Mouse (Mus musculus) liver, adult (tissue): ENCODE data around the gene Hnf1b.

Experiments used
- GATA4 ChIP-seq: IDR thresholded peaks from 2 replicates; pipeline ENCODE4 v1.6.1; 2014; ENCODE audit warnings: mild to moderate bottlenecking, low read length; ENCODE audit not compliant: insufficient replicate concordance

Hnf1b gene

GRCm38 (mm10) chr11:83849529-83850335, at the start of gene Hnf1b:
TSS of gene Hnf1b (plus strand) at chr11:83850063.
- TF ChIP-seq GATA4: no peak

GRCm38 (mm10) chr11:83802166-83802565, 47.7 kb upstream of the Hnf1b start:
- no peak for TF ChIP-seq GATA4

DNA sequence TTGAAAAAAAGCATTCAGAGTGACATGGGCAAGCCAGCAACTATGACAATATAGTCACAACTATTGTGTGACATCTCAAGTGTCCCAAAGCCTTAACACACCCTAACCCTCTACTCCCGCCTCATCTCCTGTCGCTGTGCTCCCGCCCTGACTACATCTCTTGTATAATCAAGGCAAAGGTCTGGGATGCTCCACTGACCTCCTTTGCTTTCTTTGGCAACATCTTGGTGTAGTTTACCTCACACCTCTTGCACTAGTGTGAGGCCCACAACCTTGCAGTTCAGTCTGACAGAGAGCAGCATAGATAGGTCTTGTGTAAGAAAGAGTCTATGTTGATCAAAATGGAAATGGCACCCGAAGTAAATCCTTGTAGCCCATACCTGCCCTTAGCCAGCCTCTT, 47.3 kb upstream of the Hnf1b start:
- TF ChIP-seq GATA4: no peak

DNA sequence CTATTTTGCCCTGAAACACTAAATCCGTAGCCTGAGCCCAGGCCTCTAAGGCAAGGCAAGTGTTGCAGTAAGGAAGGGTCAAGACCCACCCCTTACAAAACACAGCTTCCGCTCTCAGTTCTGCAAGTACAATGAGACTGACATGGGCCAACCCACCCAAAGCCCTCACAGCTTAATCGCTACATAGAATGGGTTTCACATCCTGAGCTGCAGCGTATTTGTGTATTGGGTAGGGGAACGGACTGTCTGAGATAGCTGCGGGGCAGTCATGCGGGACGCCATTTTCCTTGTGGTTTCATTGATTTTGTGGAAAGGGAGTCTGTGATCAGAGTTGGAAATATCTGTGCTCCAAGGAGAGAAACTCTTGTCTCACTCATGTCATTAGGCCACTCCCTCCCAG, 39.4 kb upstream of the Hnf1b start:
- TF ChIP-seq GATA4: no peak

DNA sequence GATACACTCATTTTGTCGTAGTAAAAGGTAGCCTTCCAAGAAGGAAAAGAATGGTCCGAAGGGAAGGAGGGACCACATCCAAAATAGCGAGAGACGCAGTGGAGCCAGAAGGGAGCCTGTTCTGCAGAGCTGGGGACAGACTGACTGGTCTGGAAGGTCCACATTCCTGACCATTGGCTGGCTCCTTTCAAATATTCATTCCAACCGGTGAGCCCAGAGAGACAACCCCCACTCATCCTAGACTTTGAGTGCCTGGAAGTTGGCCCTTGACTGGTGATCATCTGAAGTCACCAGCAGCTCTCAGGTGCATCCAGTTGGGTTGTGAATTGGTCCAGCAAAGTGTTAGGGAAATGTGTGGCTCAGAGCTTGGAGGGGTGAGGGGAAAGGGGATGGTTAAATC, 34.7 kb upstream of the Hnf1b start:
- TF ChIP-seq GATA4: no peak

DNA sequence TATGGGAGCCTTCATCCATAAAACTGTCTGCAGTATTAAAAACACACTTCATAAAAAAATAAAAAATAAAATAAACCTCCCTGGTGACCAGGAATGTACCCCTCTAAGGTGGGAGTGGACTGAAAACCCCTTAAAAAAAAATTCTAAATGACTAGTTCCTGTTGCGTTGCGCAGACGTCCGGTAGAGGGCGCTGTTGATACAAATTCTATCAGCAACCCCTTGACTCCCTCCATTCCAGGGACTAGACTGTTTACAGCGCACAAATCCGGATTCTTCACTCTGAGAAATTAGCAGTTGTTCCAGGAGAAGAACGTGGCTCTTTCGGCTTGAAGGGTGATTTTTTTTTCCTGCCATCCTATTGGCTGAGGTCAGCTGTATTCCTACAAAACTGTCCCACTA, 34.2 kb upstream of the Hnf1b start:
- no peak for TF ChIP-seq GATA4

DNA sequence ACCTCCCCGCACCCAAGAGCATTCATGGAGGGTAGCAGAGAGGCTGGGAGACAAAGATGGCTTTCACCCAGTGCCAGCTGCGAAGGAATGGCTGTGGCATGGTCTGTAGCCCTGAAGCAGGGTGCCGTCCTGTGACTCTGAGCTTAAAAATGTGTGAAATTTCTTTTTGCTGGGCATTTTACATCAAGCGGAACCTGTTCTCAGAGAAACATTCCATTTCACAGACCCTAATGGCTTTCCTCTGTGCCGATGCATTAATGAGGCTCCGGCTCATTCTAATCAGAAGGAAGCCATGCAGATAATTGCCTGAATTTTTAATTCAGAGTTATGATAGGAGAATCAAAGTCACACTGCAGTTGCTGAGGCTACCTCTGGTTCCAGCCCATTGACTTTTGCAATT, 32.8 kb upstream of the Hnf1b start:
- TF ChIP-seq GATA4: no peak

GRCm38 (mm10) chr11:83817994-83818393, 31.9 kb upstream of the Hnf1b start:
- TF ChIP-seq GATA4: no peak

DNA sequence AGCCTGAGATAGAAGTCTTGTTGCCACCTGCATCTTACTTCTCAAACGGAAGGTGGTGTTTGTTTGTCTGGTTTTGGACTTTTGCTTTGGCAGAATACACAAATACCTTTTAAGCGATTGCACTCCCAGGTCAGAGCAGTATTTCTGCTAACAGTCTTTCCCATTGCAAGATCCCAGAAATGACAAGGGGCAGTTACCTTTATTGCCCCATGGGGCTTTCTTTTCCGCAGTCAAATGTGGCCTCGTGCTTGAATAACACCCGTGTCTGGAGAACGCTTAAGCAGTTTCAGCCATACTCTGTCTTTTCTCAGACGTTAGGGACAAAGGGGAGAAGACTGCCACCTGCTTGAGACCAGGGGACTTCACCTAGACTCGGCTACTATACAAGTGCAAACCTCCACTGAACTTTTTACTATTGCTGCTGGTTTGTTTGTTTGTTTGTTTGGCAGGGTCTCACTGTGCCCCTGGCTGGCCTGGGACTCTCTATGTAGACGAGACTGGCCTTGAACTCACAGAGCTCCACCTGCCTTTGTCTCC, 31.2 kb upstream of the Hnf1b start:
- TF ChIP-seq GATA4: no peak

- TF ChIP-seq GATA4: no peak
Measured at GRCm38 (mm10) chr11:83819806-83820483, 29.9 kb upstream of the Hnf1b start.

DNA sequence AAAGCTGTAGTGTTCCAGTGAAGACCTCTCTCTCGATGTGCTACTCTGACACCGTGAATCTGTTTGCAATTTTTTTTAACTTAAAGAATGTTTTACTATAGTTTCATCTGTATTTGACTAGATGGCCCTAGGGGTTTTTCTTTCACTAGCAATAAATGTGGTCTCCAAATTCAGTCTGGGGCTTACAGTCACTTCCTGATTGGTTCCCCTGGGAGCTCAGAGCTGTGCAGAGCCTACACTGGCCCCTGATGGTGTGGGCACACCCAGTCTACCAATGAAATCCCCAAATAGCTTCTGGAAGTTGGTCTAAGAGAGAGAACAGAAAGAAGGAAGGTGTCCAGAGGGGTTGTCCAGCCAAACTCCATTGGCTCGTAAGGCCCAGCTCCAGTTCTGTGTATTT, 23.7 kb upstream of the Hnf1b start:
- no peak for TF ChIP-seq GATA4

GRCm38 (mm10) chr11:83828553-83829142, 21.2 kb upstream of the Hnf1b start:
- TF ChIP-seq GATA4: no peak

- TF ChIP-seq GATA4: no peak
Measured at GRCm38 (mm10) chr11:83832389-83832788, 17.5 kb upstream of the Hnf1b start.

- no peak for TF ChIP-seq GATA4
Measured at GRCm38 (mm10) chr11:83833517-83833916, 16.3 kb upstream of the Hnf1b start.

- TF ChIP-seq GATA4: no peak
Measured at GRCm38 (mm10) chr11:83833959-83834496, 15.8 kb upstream of the Hnf1b start.

GRCm38 (mm10) chr11:83839451-83839850, 10.4 kb upstream of the Hnf1b start:
- TF ChIP-seq GATA4: no peak
